Mouse (Mus musculus) hindbrain, postnatal 0 days (tissue): Measurements from ENCODE around the gene 1700069L16Rik. TPM values are rescaled to one million over a fixed set of nuclear protein-coding genes. Genes with fewer than 3 reads are reported as not detected.

Source experiments
- ATAC-seq: fragments of 200-750 bp; cut with Nextera tagmentation; 2 replicates; pipeline ENCODE4 v1.8.0; 2017; ENCODE audit warnings: mild to moderate bottlenecking, moderate TSS enrichment, moderate library complexity
- DNase-seq: peaks from one replicate; pipeline ENCODE4 v3.0.0-alpha.2; 2015; ENCODE audit warnings: low spot score
- H3K27ac ChIP-seq: fragments of 300-500 bp; sonication (generic); 2 replicates; pipeline ENCODE4 v1.5.1; 2014; ENCODE audit warnings: mild to moderate bottlenecking
- H3K27me3 ChIP-seq: fragments of 300-500 bp; sonication (generic); 2 replicates; pipeline ENCODE4 v1.6.1; 2014; ENCODE audit warnings: low read length, mixed read lengths; ENCODE audit not compliant: insufficient read depth
- H3K36me3 ChIP-seq: fragments of 300-500 bp; sonication (generic); 2 replicates; pipeline ENCODE4 v1.6.1; 2014; ENCODE audit warnings: low read length, mixed read lengths; ENCODE audit not compliant: insufficient read depth
- H3K4me1 ChIP-seq: fragments of 300-500 bp; sonication (generic); 2 replicates; pipeline ENCODE4 v1.6.1; 2014; ENCODE audit warnings: antibody characterized with exemption, low read length, mixed read lengths; ENCODE audit not compliant: insufficient read depth
- H3K4me2 ChIP-seq: fragments of 300-500 bp; sonication (generic); 2 replicates; pipeline ENCODE4 v1.6.1; 2014; ENCODE audit warnings: low read depth, mild to moderate bottlenecking, low read length, moderate library complexity, mixed read lengths
- H3K4me3 ChIP-seq: fragments of 300-500 bp; sonication (generic); 2 replicates; pipeline ENCODE4 v1.5.1; 2014; ENCODE audit warnings: low read length
- H3K9ac ChIP-seq: fragments of 300-500 bp; sonication (generic); replicated peaks from 2 replicates; pipeline ENCODE4 v1.6.1; 2014; ENCODE audit warnings: mild to moderate bottlenecking, low read length, moderate library complexity, mixed read lengths
- H3K9me3 ChIP-seq: fragments of 300-500 bp; sonication (generic); 2 replicates; pipeline ENCODE4 v1.6.1; 2016; ENCODE audit warnings: low read length, mixed read lengths
- CTCF ChIP-seq: IDR thresholded peaks from 2 replicates; pipeline ENCODE4 v1.5.1; 2016; ENCODE audit warnings: antibody characterized with exemption, control low read depth, low read depth
- WGBS: fragments of 180-500 bp; shearing (Covaris S2); extraction: QIAGEN DNeasy Blood & Tissue Kit; methylation state at CpG from one replicate; pipeline ENCODE4 v1.1.7; 2014; 5-methylcytosine and 5-hydroxymethylcytosine counted together
- polyA plus RNA-seq: library from polyadenylated mRNA; unstranded; fragments of >200 nt; fragmentation: Nextera tagmentation; extraction: Ambion mirVana; gene quantifications from 2 replicates; pipeline ENCODE4 v1.2.1, GENCODE M21; 2015
- total RNA-seq: library from RNA; depleted of rRNA; stranded (reverse); fragments of >200 nt; gene quantifications from 2 replicates; pipeline ENCODE4 v1.2.3, GENCODE M21; 2014

Gene 1700069L16Rik
- total and polyA plus RNA-seq, 2 experiments from 2014 or later, result not detected

DNA sequence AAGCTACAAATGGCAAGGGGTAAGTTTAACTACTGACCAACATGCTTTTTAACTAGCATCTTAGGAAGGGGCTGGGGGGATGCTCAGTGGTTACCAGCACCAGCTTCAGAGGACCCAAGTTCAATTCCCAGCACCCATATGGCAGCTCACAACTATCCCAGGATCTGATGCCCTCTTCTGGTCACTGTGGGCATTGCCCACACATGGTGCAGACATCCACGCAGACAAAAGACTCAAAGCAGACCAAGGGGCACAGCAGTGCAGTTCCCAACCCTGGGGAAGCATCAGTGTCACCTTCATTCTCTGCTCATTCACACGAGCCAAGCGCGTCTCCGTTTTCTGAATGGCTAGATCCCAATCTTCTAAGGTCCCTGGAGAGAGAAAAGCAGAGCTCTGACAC, 23.1 kb upstream of the 1700069L16Rik start:
- ATAC-seq (no peak), DNase-seq (no peak)
- no peaks in the 10 kb centered on the region for H3K4me1 ChIP-seq
- H3K9ac ChIP-seq, result no peak overlapping the region
- H3K27me3 ChIP-seq, result no peaks in the 10 kb centered on the region
- WGBS, result 94% methylated on average over 5 of the region's 5 CpGs
- TF ChIP-seq CTCF, result peak; percentile 43
- H3K4me2 ChIP-seq, result no peak overlapping the region
- no peak overlapping the region for H3K27ac ChIP-seq
- H3K36me3 ChIP-seq, result peaks cover 90% of the 10 kb centered on the region
- H3K4me3 ChIP-seq, result no peak overlapping the region
- no peaks in the 10 kb centered on the region for H3K9me3 ChIP-seq

GRCm38 (mm10) chr5:113737607-113738237, 13.2 kb upstream of the 1700069L16Rik start:
- no peak for ATAC-seq
- peaks cover 45% of the 10 kb centered on the region for H3K36me3 ChIP-seq
- TF ChIP-seq CTCF, result no peak
- no peak for DNase-seq
- H3K27me3 ChIP-seq, result no peaks in the 10 kb centered on the region
- H3K9me3 ChIP-seq, result no peaks in the 10 kb centered on the region
- H3K4me3 ChIP-seq, result no peak overlapping the region
- no peak overlapping the region for H3K4me2 ChIP-seq
- no peak overlapping the region for H3K27ac ChIP-seq
- no peak overlapping the region for H3K9ac ChIP-seq
- WGBS, result 94% methylated on average over 11 of the region's 11 CpGs
- H3K4me1 ChIP-seq, result no peaks in the 10 kb centered on the region

- WGBS, result 35% methylated on average over 15 of the region's 15 CpGs
Observed at GRCm38 (mm10) chr5:113736522-113737164, 12.1 kb upstream of the 1700069L16Rik start.

DNA sequence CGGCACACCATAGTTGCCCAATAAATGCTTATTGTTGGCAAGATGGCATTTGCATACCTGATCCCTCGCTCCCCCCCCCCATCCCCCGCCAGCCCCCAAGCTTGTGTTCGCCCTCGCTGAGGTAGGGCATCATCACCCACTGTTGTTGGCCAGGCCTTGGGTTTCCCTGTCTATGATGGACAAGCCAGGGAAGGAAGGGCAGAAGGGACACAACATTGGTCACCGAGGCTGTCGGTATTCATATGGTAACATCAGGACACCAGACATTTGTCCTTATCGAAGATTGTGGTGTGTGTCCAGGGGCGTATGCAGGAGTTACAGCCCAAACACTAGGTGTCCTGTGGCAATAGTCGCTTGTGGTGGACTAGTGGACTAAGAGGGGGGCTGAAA, 11.5 kb upstream of the 1700069L16Rik start:
- H3K36me3 ChIP-seq, result peaks cover 29% of the 10 kb centered on the region
- ATAC-seq (peak; percentile 16), DNase-seq (no peak)
- H3K9ac ChIP-seq, result peak overlapping the region; percentile 70
- peak overlapping the region; percentile 97 for H3K27ac ChIP-seq
- peak overlapping the region; percentile 92 for H3K4me2 ChIP-seq
- no peaks in the 10 kb centered on the region for H3K9me3 ChIP-seq
- H3K4me3 ChIP-seq, result peak overlapping the region; percentile 51
- no peaks in the 10 kb centered on the region for H3K4me1 ChIP-seq
- no peak for TF ChIP-seq CTCF
- 3% methylated on average over 10 of the region's 10 CpGs for WGBS
- H3K27me3 ChIP-seq, result no peaks in the 10 kb centered on the region

More at GRCm38 (mm10) chr5:113736522-113737164, 12.1 kb upstream of the 1700069L16Rik start:
- H3K36me3 ChIP-seq, result peaks cover 34% of the 10 kb centered on the region
- H3K9me3 ChIP-seq, result no peaks in the 10 kb centered on the region
- DNase-seq (no peak), ATAC-seq (no peak)
- peak overlapping the region; percentile 51 for H3K4me3 ChIP-seq
- H3K4me2 ChIP-seq, result peak overlapping the region; percentile 92
- no peaks in the 10 kb centered on the region for H3K4me1 ChIP-seq
- TF ChIP-seq CTCF, result peak; percentile 36; the same call in 1 of the 2 replicates
- no peaks in the 10 kb centered on the region for H3K27me3 ChIP-seq
- H3K27ac ChIP-seq, result peak overlapping the region; percentile 97
- peak overlapping the region; percentile 70 for H3K9ac ChIP-seq

- Histone ChIP-seq H3K9me3 (no peaks in the 10 kb centered on the region), H3K4me1 (no peaks in the 10 kb centered on the region), H3K27ac (peak within 1 kb of the TSS; percentile 97), H3K9ac (peak within 1 kb of the TSS; percentile 70), H3K4me3 (peak within 1 kb of the TSS; percentile 51), H3K36me3 (peaks cover 24% of the 10 kb centered on the region; the same call in 1 of the 2 replicates), H3K4me2 (peak within 1 kb of the TSS; percentile 92), H3K27me3 (no peaks in the 10 kb centered on the region)
- WGBS, result under 1% methylated on average over 69 of the region's 71 CpGs
- ATAC-seq, result peak; percentile 95
- 0 out of 2 replicates have a peak, but pooled peaks have one; percentile 1 for TF ChIP-seq CTCF
- peak; percentile 100 for DNase-seq
Observed at GRCm38 (mm10) chr5:113735345-113736112, 11.0 kb upstream of the 1700069L16Rik start, which contains the start of gene Ficd. Gene Ficd, plus strand, starts transcription at chr5:113735803.

DNA sequence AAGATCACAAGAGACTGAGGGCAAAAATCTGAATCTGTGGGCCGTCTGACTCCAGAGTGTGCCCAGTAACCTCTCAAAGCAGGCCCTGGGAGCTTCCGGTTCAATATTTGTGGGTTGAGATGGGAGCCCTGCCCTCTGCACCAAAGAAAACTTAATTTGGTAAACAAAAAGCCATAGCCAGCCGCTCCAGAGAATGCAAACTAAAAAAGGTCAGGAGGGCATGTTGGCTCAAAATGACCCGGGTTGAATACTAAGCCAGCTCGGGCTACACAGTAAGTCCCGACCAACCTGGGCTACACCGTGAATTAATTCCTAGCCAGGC, 10.4 kb upstream of the 1700069L16Rik start:
- Histone ChIP-seq H3K4me3 (peak overlapping the region; percentile 51), H3K4me2 (peak overlapping the region; percentile 92), H3K27me3 (no peaks in the 10 kb centered on the region), H3K9ac (peak overlapping the region; percentile 70; the same call in 1 of the 2 replicates), H3K27ac (peak overlapping the region; percentile 97), H3K4me1 (no peaks in the 10 kb centered on the region), H3K36me3 (peaks cover 20% of the 10 kb centered on the region; the same call in 1 of the 2 replicates), H3K9me3 (no peaks in the 10 kb centered on the region)
- DNase-seq (no peak), ATAC-seq (no peak; the same call in 1 of the 2 replicates)
- no peak for TF ChIP-seq CTCF
- WGBS, result 25% methylated on average over 7 of the region's 7 CpGs
